ENCODE assay signal across 8 mouse cellular contexts in the genomic region with DNA sequence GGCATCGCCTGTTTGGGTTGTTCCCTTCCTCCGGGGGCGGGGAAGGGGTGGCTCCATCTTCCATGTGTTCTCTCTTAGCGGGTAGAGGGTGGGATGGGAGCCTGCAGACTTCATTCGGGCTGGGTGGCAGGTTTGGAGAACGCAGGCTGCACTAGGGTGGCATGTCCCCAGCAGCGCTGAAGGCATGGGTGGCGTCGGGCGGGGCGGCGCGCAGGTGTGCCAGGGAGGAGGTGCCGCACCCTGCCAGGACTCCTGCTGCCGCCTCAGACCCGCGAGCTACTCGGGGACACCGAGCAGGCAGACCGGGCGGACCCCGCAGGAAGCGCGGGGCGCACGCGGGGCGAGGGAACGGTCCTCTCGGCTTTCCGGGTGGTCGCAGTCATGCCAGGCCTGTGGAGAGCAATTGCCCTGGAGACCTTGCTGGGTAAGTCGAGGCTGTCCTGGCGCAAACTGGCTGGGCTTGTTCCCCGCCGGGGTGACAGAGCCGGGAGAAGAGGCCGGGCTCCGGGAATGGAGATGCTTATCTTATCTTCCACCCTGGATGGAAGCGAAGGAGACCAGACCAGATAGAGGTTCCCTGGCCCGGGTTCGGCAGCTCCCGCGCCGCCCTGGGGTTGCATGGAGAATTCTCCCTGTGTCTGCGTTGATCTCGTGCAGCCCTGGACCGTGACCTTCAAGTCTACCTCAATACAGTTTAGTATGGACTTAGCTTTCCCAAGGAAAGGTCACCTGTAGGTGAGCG. TPM values are rescaled to one million over a fixed set of nuclear protein-coding genes. Genes with fewer than 3 reads are reported as not detected.
DNase-seq lines count a peak whose midpoint lies in the region; ATAC-seq and TF ChIP-seq lines count a peak whose summit lies in the region.

Gene Cwh43, plus strand, starts transcription at position 95 of the 742 bp plus-strand sequence.

- H3K4me1 ChIP-seq in heart, embryonic 15.5 days (replicated peaks): peaks cover 10% of the 10 kb centered on the region
- H3K4me1 ChIP-seq in olfactory bulb, adult 2 months (ENCODE audit: control insufficient read depth, insufficient read depth, low read length): peaks cover 11% of the 10 kb centered on the region

- no peaks in the 10 kb centered on the region for H3K9me3 ChIP-seq in heart, embryonic 15.5 days (replicated peaks)

- WGBS in heart, embryonic 15.5 days: 3% methylated on average over 49 of the region's 49 CpGs
- WGBS in olfactory bulb, adult 2 months: 3% methylated on average over 49 of the region's 49 CpGs

- H3K4me2 ChIP-seq in heart, embryonic 15.5 days: peak within 1 kb of the TSS; percentile 77

- H3K27ac ChIP-seq in heart, embryonic 15.5 days: no peak within 1 kb of the TSS
- no peak within 1 kb of the TSS for H3K27ac ChIP-seq in olfactory bulb, adult 2 months (ENCODE audit: insufficient read depth, low read depth, low read length)

- peak within 1 kb of the TSS; percentile 41 for H3K4me3 ChIP-seq in heart, embryonic 15.5 days
- H3K4me3 ChIP-seq in olfactory bulb, adult 2 months (ENCODE audit: insufficient read depth, low read depth, low read length): peak within 1 kb of the TSS; percentile 45

- ATAC-seq in heart, embryonic 15.5 days (replicated peaks; ENCODE audit: insufficient number of reproducible peaks, insufficient read depth, low FRiP score, low read depth): no peak

- intact Hi-C loops in heart, postnatal 10 days (cut with DNase I): no loop called here

- no peak for DNase-seq in heart, postnatal 10 days
- peak; percentile 68 for DNase-seq in brain, adult 2 months (ENCODE audit: low read depth, low spot score)
- no peak for DNase-seq in gonadal fat pad, adult 2 months (ENCODE audit: low read depth)
- DNase-seq in layer of hippocampus, postnatal 10 days (ENCODE audit: low spot score in 2 of 2): peak; percentile 26 to 43
- no peak for DNase-seq in thymus, postnatal 10 days (ENCODE audit: low spot score in 2 of 2)
- no peak for DNase-seq in spleen, postnatal 14 days (ENCODE audit: low spot score in 2 of 2)

- 0 out of 2 replicates have a peak within 1 kb of the TSS, but pooled peaks have one; percentile 9 for H3K9ac ChIP-seq in heart, embryonic 15.5 days

- no peak for TF ChIP-seq POLR2A in olfactory bulb, adult 2 months (IDR thresholded peaks at IDR 0.05; ENCODE audit: insufficient read depth, low read depth, low read length)

- no peak for TF ChIP-seq CTCF in olfactory bulb, adult 2 months (IDR thresholded peaks at IDR 0.05; ENCODE audit: insufficient read depth, low read depth, low read length)

- H3K27me3 ChIP-seq in heart, embryonic 15.5 days: peaks cover 40% of the 10 kb centered on the region

- H3K36me3 ChIP-seq in heart, embryonic 15.5 days: no peaks in the 10 kb centered on the region

RNA-seq across cellular contexts. Expression of gene Cwh43, which starts in this region (rescaled TPM):
- not detected in 2 replicates for polyA plus RNA-seq in heart, embryonic 15.5 days (2015; fragmentation: Nextera tagmentation; extraction: Ambion mirVana)
- total RNA-seq in heart, postnatal 10 days (2021): not detected
- 45.1 and 73.9 TPM in 2 replicates for polyA plus RNA-seq in gonadal fat pad, adult 2 months (2012; rRNA removed)
- total RNA-seq in layer of hippocampus, postnatal 10 days (2021): 1 to 10 TPM; 4.9 to 5.5 TPM
- not detected in 2 replicates for polyA plus RNA-seq in olfactory bulb, adult 2 months (2012; ENCODE audit: insufficient read depth, insufficient read length, low replicate concordance, missing spikeins)

Comparison
In these comparisons a context has a peak if more than half of its experiments do, and no peak if none do; other contexts are left out.
1. RNA of gene Cwh43 (total RNA-seq): 4.9 to 5.5 TPM in layer of hippocampus, postnatal 10 days; not detected in heart, postnatal 10 days; every median in the first group is over 4 times any median in the second.
2. RNA of gene Cwh43 (polyA plus RNA-seq): 45.1 to 73.9 TPM in gonadal fat pad, adult 2 months; not detected in heart, embryonic 15.5 days and not detected in olfactory bulb, adult 2 months; every median in the first group is over 10 times any median in the second.
3. DNase-seq: peak in brain, adult 2 months (single experiment) and layer of hippocampus, postnatal 10 days (2 of 2); none in heart, postnatal 10 days (0 of 2), gonadal fat pad, adult 2 months (single experiment), thymus, postnatal 10 days (0 of 2) and spleen, postnatal 14 days (0 of 2).